Mouse (Mus musculus) forebrain, embryonic 15.5 days (tissue): ENCODE results near the gene Gch1. TPM values are rescaled to one million over a fixed set of nuclear protein-coding genes. Genes with fewer than 3 reads are reported as not detected.

ENCODE experiments used
- ATAC-seq: fragments of 200-750 bp; cut with Nextera tagmentation; replicated peaks from 2 replicates; pipeline ENCODE4 v1.8.0; 2017; ENCODE audit warnings: mild to moderate bottlenecking, moderate TSS enrichment, moderate library complexity
- H3K27ac ChIP-seq: fragments of 300-500 bp; sonication (generic); replicated peaks from 2 replicates; pipeline ENCODE4 v1.5.1; 2015; ENCODE audit warnings: mild to moderate bottlenecking, inconsistent platforms
- H3K27me3 ChIP-seq: fragments of 300-500 bp; sonication (generic); 2 replicates; pipeline ENCODE4 v1.6.1; 2015; ENCODE audit warnings: inconsistent platforms
- H3K36me3 ChIP-seq: fragments of 300-500 bp; sonication (generic); 2 replicates; pipeline ENCODE4 v1.6.1; 2015; ENCODE audit warnings: mild to moderate bottlenecking, inconsistent platforms
- H3K4me1 ChIP-seq: fragments of 300-500 bp; sonication (generic); 2 replicates; pipeline ENCODE4 v1.6.1; 2015; ENCODE audit warnings: inconsistent platforms
- H3K4me2 ChIP-seq: fragments of 300-500 bp; sonication (generic); replicated peaks from 2 replicates; pipeline ENCODE4 v1.6.1; 2015; ENCODE audit warnings: mild to moderate bottlenecking, inconsistent platforms
- H3K4me3 ChIP-seq: fragments of 300-500 bp; sonication (generic); 2 replicates; pipeline ENCODE4 v1.5.1; 2015; ENCODE audit warnings: mild to moderate bottlenecking, inconsistent platforms
- H3K9ac ChIP-seq: fragments of 300-500 bp; sonication (generic); replicated peaks from 2 replicates; pipeline ENCODE4 v1.6.1; 2015; ENCODE audit warnings: mild to moderate bottlenecking, inconsistent platforms
- H3K9me3 ChIP-seq: fragments of 300-500 bp; sonication (generic); 2 replicates; pipeline ENCODE4 v1.6.1; 2016; ENCODE audit warnings: inconsistent platforms
- WGBS: fragments of 180-500 bp; shearing (Covaris S2); methylation state at CpG from one replicate; pipeline ENCODE4 v1.1.7; 2015; ENCODE audit warnings: mixed read lengths; 5-methylcytosine and 5-hydroxymethylcytosine counted together
- polyA plus RNA-seq: library from polyadenylated mRNA; unstranded; fragments of >200 nt; fragmentation: Nextera tagmentation; extraction: Ambion mirVana; gene quantifications from 2 replicates; pipeline ENCODE4 v1.2.1, GENCODE M21; 2015

The Gch1 gene
- 1.7 and 2.3 TPM in 2 replicates for polyA plus RNA-seq

- H3K27me3 ChIP-seq: peaks cover 16% of the 10 kb centered on the region
- under 1% methylated on average over 68 of the region's 68 CpGs for WGBS
- H3K27ac ChIP-seq: no peak within 1 kb of the TSS
- no peaks in the 10 kb centered on the region for H3K9me3 ChIP-seq
- peak within 1 kb of the TSS; percentile 91 for H3K4me3 ChIP-seq
- peaks cover 8% of the 10 kb centered on the region for H3K4me1 ChIP-seq
- no peaks in the 10 kb centered on the region for H3K36me3 ChIP-seq
- ATAC-seq: peak; percentile 91
- peak within 1 kb of the TSS; percentile 58 for H3K9ac ChIP-seq
- peak within 1 kb of the TSS; percentile 100 for H3K4me2 ChIP-seq
These were observed at the start of gene Gch1 for GRCm38 (mm10) chr14:47188848-47189634. TSS of gene Gch1 (minus strand) at chr14:47189413.

- Histone ChIP-seq H3K4me3 (no peak overlapping the region), H3K9me3 (no peaks in the 10 kb centered on the region), H3K4me2 (no peak overlapping the region), H3K27ac (no peak overlapping the region), H3K9ac (no peak overlapping the region), H3K36me3 (peaks cover 5% of the 10 kb centered on the region; the same call in 1 of the 2 replicates), H3K27me3 (no peaks in the 10 kb centered on the region), H3K4me1 (no peaks in the 10 kb centered on the region)
- no peak for ATAC-seq
- 91% methylated on average over 4 of the region's 4 CpGs for WGBS
These were observed 48.1 kb upstream of the Gch1 start for GRCm38 (mm10) chr14:47237286-47237685.

DNA sequence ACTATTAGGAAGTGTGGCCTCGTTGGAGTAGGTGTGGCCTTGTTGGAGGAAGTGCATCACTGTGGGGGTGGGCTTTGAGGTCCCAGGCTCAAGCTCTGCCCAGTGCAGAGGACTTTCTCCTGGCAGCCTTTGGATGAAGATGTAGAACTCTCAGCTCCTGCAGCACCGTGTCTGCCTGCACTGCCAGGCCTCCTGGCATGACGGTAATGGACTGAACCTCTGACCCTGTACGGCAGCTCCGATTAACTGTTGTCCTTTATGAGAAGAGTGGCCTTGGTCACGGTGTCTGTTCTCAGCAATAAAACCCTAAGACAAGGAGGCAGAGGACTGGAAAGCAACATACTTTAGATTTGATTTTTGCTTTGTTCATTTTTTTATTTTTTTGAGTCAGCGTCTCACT is 47.3 kb upstream of the Gch1 start:
- no peaks in the 10 kb centered on the region for H3K9me3 ChIP-seq
- WGBS: 94% methylated on average over 7 of the region's 7 CpGs
- ATAC-seq: no peak

GRCm38 (mm10) chr14:47234526-47235250 is 45.5 kb upstream of the Gch1 start:
- Histone ChIP-seq H3K4me3 (no peak overlapping the region), H3K9me3 (no peaks in the 10 kb centered on the region), H3K4me1 (no peaks in the 10 kb centered on the region), H3K27ac (no peak overlapping the region), H3K4me2 (no peak overlapping the region), H3K9ac (no peak overlapping the region), H3K27me3 (no peaks in the 10 kb centered on the region), H3K36me3 (no peaks in the 10 kb centered on the region)
- WGBS: 76% methylated on average over 5 of the region's 5 CpGs
- ATAC-seq: no peak

More for the DNA sequence above, 47.3 kb upstream of the Gch1 start:
- Histone ChIP-seq H3K9ac (no peak overlapping the region), H3K27ac (no peak overlapping the region), H3K4me3 (no peak overlapping the region), H3K27me3 (no peaks in the 10 kb centered on the region), H3K4me2 (no peak overlapping the region), H3K4me1 (no peaks in the 10 kb centered on the region), H3K36me3 (peaks cover 5% of the 10 kb centered on the region; the same call in 1 of the 2 replicates)

GRCm38 (mm10) chr14:47234032-47234431 is 44.8 kb upstream of the Gch1 start:
- Histone ChIP-seq H3K9ac (no peak overlapping the region), H3K9me3 (no peaks in the 10 kb centered on the region), H3K4me2 (no peak overlapping the region), H3K27me3 (no peaks in the 10 kb centered on the region), H3K36me3 (no peaks in the 10 kb centered on the region), H3K27ac (no peak overlapping the region), H3K4me1 (no peaks in the 10 kb centered on the region), H3K4me3 (no peak overlapping the region)
- no peak for ATAC-seq
- WGBS: 96% methylated on average over 3 of the region's 3 CpGs

DNA sequence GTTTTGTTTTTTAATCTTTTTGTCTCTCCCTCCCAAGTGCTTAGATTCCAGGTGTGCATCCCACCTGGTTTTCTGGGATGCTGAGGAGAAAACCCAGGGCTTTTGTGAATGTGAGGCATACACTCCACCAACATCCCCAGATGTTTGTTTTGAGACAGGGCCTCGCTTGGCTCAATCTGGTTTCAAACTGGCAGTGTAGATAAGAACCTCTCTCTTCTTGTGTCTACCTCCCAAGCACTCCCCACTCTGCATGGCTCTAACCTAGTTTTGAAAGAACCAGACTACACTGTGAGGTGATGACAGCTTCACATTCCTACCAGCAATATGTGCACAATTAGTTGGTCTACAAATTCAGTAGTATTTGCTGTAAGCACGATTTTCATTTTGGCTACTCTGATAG is 44.4 kb upstream of the Gch1 start:
- Histone ChIP-seq H3K27ac (no peak overlapping the region), H3K27me3 (no peaks in the 10 kb centered on the region), H3K4me3 (no peak overlapping the region), H3K9me3 (no peaks in the 10 kb centered on the region), H3K4me1 (no peaks in the 10 kb centered on the region), H3K9ac (no peak overlapping the region), H3K36me3 (no peaks in the 10 kb centered on the region), H3K4me2 (no peak overlapping the region)
- WGBS: 79% methylated on average over 2 of the region's 2 CpGs
- ATAC-seq: no peak

- Histone ChIP-seq H3K27me3 (no peaks in the 10 kb centered on the region), H3K4me1 (no peaks in the 10 kb centered on the region), H3K4me3 (no peak overlapping the region), H3K27ac (no peak overlapping the region), H3K36me3 (no peaks in the 10 kb centered on the region), H3K9ac (no peak overlapping the region), H3K9me3 (no peaks in the 10 kb centered on the region), H3K4me2 (no peak overlapping the region)
- 86% methylated on average over 11 of the region's 11 CpGs for WGBS
- no peak for ATAC-seq
These were observed 40.7 kb upstream of the Gch1 start for GRCm38 (mm10) chr14:47229796-47230376.

- no peak overlapping the region for H3K9ac ChIP-seq
- H3K4me3 ChIP-seq: no peak overlapping the region
- no peaks in the 10 kb centered on the region for H3K4me1 ChIP-seq
- no peaks in the 10 kb centered on the region for H3K27me3 ChIP-seq
- ATAC-seq: no peak
- H3K27ac ChIP-seq: no peak overlapping the region
- H3K36me3 ChIP-seq: no peaks in the 10 kb centered on the region
- WGBS: 93% methylated on average over 8 of the region's 8 CpGs
- no peaks in the 10 kb centered on the region for H3K9me3 ChIP-seq
- no peak overlapping the region for H3K4me2 ChIP-seq
These were observed 36.7 kb upstream of the Gch1 start for GRCm38 (mm10) chr14:47225931-47226330.

GRCm38 (mm10) chr14:47224476-47225325 is 35.5 kb upstream of the Gch1 start:
- Histone ChIP-seq H3K4me2 (no peak overlapping the region), H3K9me3 (no peaks in the 10 kb centered on the region), H3K27ac (no peak overlapping the region), H3K36me3 (no peaks in the 10 kb centered on the region), H3K4me3 (no peak overlapping the region), H3K27me3 (no peaks in the 10 kb centered on the region), H3K9ac (no peak overlapping the region), H3K4me1 (no peaks in the 10 kb centered on the region)
- WGBS: 83% methylated on average over 10 of the region's 10 CpGs
- ATAC-seq: no peak

- Histone ChIP-seq H3K27ac (no peak overlapping the region), H3K4me1 (no peaks in the 10 kb centered on the region), H3K36me3 (no peaks in the 10 kb centered on the region), H3K4me3 (no peak overlapping the region), H3K9me3 (no peaks in the 10 kb centered on the region), H3K4me2 (no peak overlapping the region), H3K27me3 (no peaks in the 10 kb centered on the region), H3K9ac (no peak overlapping the region)
- 83% methylated on average over 11 of the region's 11 CpGs for WGBS
- no peak for ATAC-seq
These were observed 33.6 kb upstream of the Gch1 start for GRCm38 (mm10) chr14:47222631-47223450.

DNA sequence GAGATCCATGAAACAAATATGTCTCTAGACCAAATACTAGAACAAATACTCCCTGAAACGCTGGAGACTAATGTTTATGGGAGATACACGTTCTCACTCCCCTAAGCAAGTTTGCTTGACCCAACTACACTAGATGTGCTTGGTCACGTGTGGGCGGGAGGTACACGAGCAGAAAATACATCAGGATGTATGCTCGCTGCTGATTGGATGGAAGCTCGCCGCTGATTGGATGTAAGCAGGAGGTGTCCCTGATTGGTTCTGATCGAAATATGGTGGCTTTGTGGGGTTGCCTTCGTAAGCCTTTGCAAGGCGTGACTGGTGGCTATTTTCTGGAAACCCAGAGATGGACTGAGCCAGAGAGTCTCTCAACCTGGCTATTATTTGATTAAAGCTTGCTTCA is 32.4 kb upstream of the Gch1 start:
- no peak overlapping the region for H3K4me2 ChIP-seq
- no peaks in the 10 kb centered on the region for H3K36me3 ChIP-seq
- no peak overlapping the region for H3K9ac ChIP-seq
- no peak overlapping the region for H3K4me3 ChIP-seq
- no peaks in the 10 kb centered on the region for H3K4me1 ChIP-seq
- no peak for ATAC-seq
- H3K27ac ChIP-seq: no peak overlapping the region
- H3K9me3 ChIP-seq: no peaks in the 10 kb centered on the region
- no peaks in the 10 kb centered on the region for H3K27me3 ChIP-seq
- WGBS: 89% methylated on average over 11 of the region's 11 CpGs
